Mouse (Mus musculus) liver, embryonic 11.5 days (tissue): ENCODE data around the gene St7. TPM values are rescaled to one million over a fixed set of nuclear protein-coding genes. Genes with fewer than 3 reads are reported as not detected.

Experiments used
- ATAC-seq: fragments of 200-750 bp; cut with Nextera tagmentation; replicated peaks from 2 replicates; pipeline ENCODE4 v1.8.0; 2017; ENCODE audit warnings: moderate number of reproducible peaks, mild to moderate bottlenecking, moderate TSS enrichment, moderate library complexity; ENCODE audit not compliant: low FRiP score
- DNase-seq: peaks from one replicate; pipeline ENCODE4 v3.0.0-alpha.2; 2017; ENCODE audit warnings: low spot score
- H3K27ac ChIP-seq: fragments of 300-500 bp; sonication (generic); 2 replicates; pipeline ENCODE4 v1.5.1; 2014; ENCODE audit warnings: mild to moderate bottlenecking, low read depth, low read length, control low read depth
- H3K27me3 ChIP-seq: fragments of 300-500 bp; sonication (generic); replicated peaks from 2 replicates; pipeline ENCODE4 v1.6.1; 2014; ENCODE audit warnings: low read length, mixed read lengths; ENCODE audit not compliant: control insufficient read depth, insufficient read depth
- H3K36me3 ChIP-seq: fragments of 300-500 bp; sonication (generic); 2 replicates; pipeline ENCODE4 v1.6.1; 2014; ENCODE audit warnings: mild to moderate bottlenecking, low read length, moderate library complexity, mixed read lengths; ENCODE audit not compliant: control insufficient read depth, insufficient read depth
- H3K4me1 ChIP-seq: fragments of 300-500 bp; sonication (generic); replicated peaks from 2 replicates; pipeline ENCODE4 v1.6.1; 2014; ENCODE audit warnings: low read length, mixed read lengths; ENCODE audit not compliant: control insufficient read depth, insufficient read depth
- H3K4me2 ChIP-seq: fragments of 300-500 bp; sonication (generic); 2 replicates; pipeline ENCODE4 v1.6.1; 2014; ENCODE audit warnings: mild to moderate bottlenecking, control low read depth, moderate library complexity
- H3K4me3 ChIP-seq: fragments of 300-500 bp; sonication (generic); 2 replicates; pipeline ENCODE4 v1.5.1; 2014; ENCODE audit warnings: low read depth, low read length, control low read depth
- H3K9ac ChIP-seq: fragments of 300-500 bp; sonication (generic); 2 replicates; pipeline ENCODE4 v1.6.1; 2014; ENCODE audit warnings: low read depth, low read length, control low read depth
- H3K9me3 ChIP-seq: fragments of 300-500 bp; sonication (generic); 2 replicates; pipeline ENCODE4 v1.6.1; 2016; ENCODE audit warnings: low read length, inconsistent platforms, mixed read lengths; ENCODE audit not compliant: control insufficient read depth
- WGBS: fragments of 180-500 bp; shearing (Covaris S2); extraction: QIAGEN DNeasy Blood & Tissue Kit; methylation state at CpG from one replicate; pipeline ENCODE4 v1.1.7; 2014; 5-methylcytosine and 5-hydroxymethylcytosine counted together
- polyA plus RNA-seq: library from polyadenylated mRNA; unstranded; fragments of >200 nt; fragmentation: Nextera tagmentation; extraction: Ambion mirVana; gene quantifications from 2 replicates; pipeline ENCODE4 v1.2.1, GENCODE M21; 2014

St7 gene
- polyA plus RNA-seq, 1 experiment from 2014 or later, result 18.6 TPM

DNA sequence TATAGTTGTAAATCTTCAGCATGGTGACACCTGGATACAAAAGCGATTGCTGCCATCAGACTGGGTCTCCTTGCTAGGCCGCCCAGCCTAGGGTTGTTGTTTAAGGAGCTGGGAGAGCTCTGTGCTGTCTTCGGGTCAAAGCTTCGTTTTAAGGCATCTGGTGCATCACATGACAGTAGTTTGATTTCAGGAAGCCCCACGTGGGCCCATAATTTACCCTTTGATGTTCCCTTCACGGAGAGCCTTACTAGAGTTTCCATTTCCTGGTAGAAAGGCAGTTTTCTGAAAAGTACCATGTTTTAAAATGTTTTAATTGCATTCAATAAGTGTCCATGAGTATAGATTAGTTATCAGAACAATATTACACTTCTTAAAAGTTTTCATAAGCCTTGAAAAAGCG, 239.1 kb downstream of the St7 start:
- Histone ChIP-seq H3K4me3 (no peak overlapping the region), H3K9me3 (no peaks in the 10 kb centered on the region), H3K36me3 (no peaks in the 10 kb centered on the region; the same call in 1 of the 2 replicates), H3K4me2 (no peak overlapping the region), H3K4me1 (no peaks in the 10 kb centered on the region), H3K9ac (no peak overlapping the region), H3K27ac (no peak overlapping the region), H3K27me3 (no peaks in the 10 kb centered on the region)
- no peak for DNase-seq
- 82% methylated on average over 7 of the region's 7 CpGs for WGBS
- ATAC-seq, result no peak

GRCm38 (mm10) chr6:17932806-17933205, 240.1 kb downstream of the St7 start:
- WGBS, result 84% methylated on average over 8 of the region's 8 CpGs
- DNase-seq, result no peak
- Histone ChIP-seq H3K27me3 (no peaks in the 10 kb centered on the region), H3K27ac (no peak overlapping the region), H3K4me3 (no peak overlapping the region), H3K4me1 (no peaks in the 10 kb centered on the region), H3K9me3 (no peaks in the 10 kb centered on the region), H3K9ac (no peak overlapping the region), H3K36me3 (no peaks in the 10 kb centered on the region; the same call in 1 of the 2 replicates), H3K4me2 (no peak overlapping the region)
- no peak for ATAC-seq

DNA sequence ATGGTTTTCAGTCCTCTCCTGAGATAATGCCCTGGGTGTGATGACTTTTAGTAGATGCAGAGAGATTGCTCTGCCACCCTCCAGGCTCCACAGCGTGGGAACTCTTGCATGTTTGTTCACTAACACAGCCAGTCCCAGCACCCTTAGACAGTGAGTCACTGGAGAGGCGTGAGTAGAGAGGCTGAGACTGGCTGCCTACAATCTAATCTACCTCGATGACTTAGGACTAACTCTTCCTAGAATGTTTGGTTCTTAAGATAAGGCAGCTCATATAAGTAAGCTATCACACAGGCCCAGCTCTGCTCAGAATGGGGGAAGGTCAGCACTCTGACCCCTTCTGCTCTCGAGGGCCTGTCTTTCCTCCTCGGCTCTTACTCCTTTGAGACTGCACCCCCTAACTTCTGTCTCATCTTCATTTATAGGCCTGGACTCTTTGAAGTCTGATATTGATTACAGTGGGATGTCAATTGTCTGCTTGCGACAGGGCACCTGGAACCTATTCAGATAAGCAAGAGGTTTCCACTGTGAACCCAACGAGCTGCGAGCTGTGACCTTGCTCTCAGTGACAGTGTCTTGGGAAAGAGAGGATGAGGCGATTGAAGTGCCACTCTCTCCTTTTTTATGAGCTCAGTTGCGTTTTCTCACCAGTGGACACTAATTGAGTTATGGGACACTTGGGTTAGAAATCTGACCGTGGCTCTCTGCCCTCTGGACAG, 246.1 kb downstream of the St7 start:
- H3K36me3 ChIP-seq, result no peaks in the 10 kb centered on the region; the same call in 1 of the 2 replicates
- ATAC-seq, result peak; percentile 83

GRCm38 (mm10) chr6:17941916-17942315, 249.2 kb downstream of the St7 start:
- Histone ChIP-seq H3K4me2 (no peak overlapping the region), H3K4me1 (peaks cover 16% of the 10 kb centered on the region), H3K27ac (no peak overlapping the region), H3K9me3 (no peaks in the 10 kb centered on the region), H3K36me3 (no peaks in the 10 kb centered on the region), H3K4me3 (no peak overlapping the region), H3K27me3 (no peaks in the 10 kb centered on the region), H3K9ac (no peak overlapping the region)
- no peak for ATAC-seq
- DNase-seq, result no peak
- WGBS, result 43% methylated on average over 2 of the region's 2 CpGs

More for the DNA sequence above, 246.1 kb downstream of the St7 start:
- Histone ChIP-seq H3K4me3 (no peak overlapping the region), H3K27ac (no peak overlapping the region), H3K4me2 (no peak overlapping the region), H3K9me3 (no peaks in the 10 kb centered on the region), H3K9ac (no peak overlapping the region), H3K27me3 (no peaks in the 10 kb centered on the region), H3K4me1 (peaks cover 12% of the 10 kb centered on the region)
- WGBS, result 31% methylated on average over 11 of the region's 11 CpGs
- no peak for DNase-seq

- Histone ChIP-seq H3K27ac (no peak overlapping the region), H3K9ac (no peak overlapping the region), H3K27me3 (no peaks in the 10 kb centered on the region), H3K4me3 (no peak overlapping the region), H3K36me3 (no peaks in the 10 kb centered on the region), H3K4me1 (peaks cover 19% of the 10 kb centered on the region), H3K4me2 (no peak overlapping the region), H3K9me3 (no peaks in the 10 kb centered on the region)
- ATAC-seq, result no peak
- WGBS, result 33% methylated on average over 7 of the region's 7 CpGs
- no peak for DNase-seq
Observed at GRCm38 (mm10) chr6:17942344-17942743, 249.6 kb downstream of the St7 start.

- H3K4me1 ChIP-seq, result peaks cover 20% of the 10 kb centered on the region
- H3K9me3 ChIP-seq, result no peaks in the 10 kb centered on the region
- H3K9ac ChIP-seq, result no peak overlapping the region
- H3K27ac ChIP-seq, result no peak overlapping the region
- no peaks in the 10 kb centered on the region for H3K36me3 ChIP-seq
- DNase-seq (no peak), ATAC-seq (no peak)
- no peak overlapping the region for H3K4me2 ChIP-seq
- no peaks in the 10 kb centered on the region for H3K27me3 ChIP-seq
- no peak overlapping the region for H3K4me3 ChIP-seq
- WGBS, result 70% methylated on average over 9 of the region's 9 CpGs
Observed at GRCm38 (mm10) chr6:17943877-17944617, 251.3 kb downstream of the St7 start.

- WGBS, result 47% methylated on average over 5 of the region's 5 CpGs
Observed at GRCm38 (mm10) chr6:17946456-17946855, 253.7 kb downstream of the St7 start.

DNA sequence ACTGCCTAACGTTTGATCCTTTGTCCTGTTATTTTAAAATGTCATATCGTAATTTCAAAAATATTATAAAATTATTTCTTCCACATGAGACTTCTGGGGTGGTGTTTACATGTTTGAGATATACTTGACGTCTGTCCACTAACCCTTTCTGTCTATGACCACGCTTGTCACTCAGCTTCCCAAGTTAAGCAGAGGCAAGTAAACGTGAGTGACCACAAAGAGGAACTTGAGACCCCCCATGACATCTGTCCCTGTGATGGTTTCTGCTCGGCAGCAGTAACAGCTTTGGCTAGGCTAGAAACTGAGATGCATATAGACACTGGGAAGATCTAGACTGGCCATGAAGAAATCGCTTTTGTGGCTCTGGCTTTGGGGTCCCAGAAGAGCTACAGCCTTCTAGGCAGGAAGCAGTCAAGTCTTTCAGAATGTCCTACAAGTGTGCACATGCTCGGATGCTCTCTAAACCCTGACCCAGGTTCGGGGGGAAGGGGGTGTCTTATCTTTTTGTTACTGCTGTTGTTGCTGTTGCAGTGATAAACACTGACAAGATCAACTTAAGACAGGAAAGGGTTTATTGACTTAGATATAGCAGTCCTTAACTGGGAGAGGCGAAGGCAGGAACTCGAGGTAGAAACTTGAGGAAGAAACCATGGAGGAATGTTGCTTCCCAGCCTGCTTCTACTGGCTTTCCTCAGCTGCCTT, 254.5 kb downstream of the St7 start:
- Histone ChIP-seq H3K9me3 (no peaks in the 10 kb centered on the region), H3K4me3 (no peak overlapping the region), H3K36me3 (no peaks in the 10 kb centered on the region), H3K4me2 (no peak overlapping the region), H3K27me3 (no peaks in the 10 kb centered on the region), H3K9ac (no peak overlapping the region), H3K4me1 (peaks cover 14% of the 10 kb centered on the region), H3K27ac (no peak overlapping the region)
- 35% methylated on average over 11 of the region's 11 CpGs for WGBS
- no peak for DNase-seq
- peak; percentile 37; the same call in 1 of the 2 replicates for ATAC-seq

More at GRCm38 (mm10) chr6:17946456-17946855, 253.7 kb downstream of the St7 start:
- DNase-seq, result no peak
- no peak overlapping the region for H3K9ac ChIP-seq
- H3K27ac ChIP-seq, result no peak overlapping the region
- H3K4me3 ChIP-seq, result no peak overlapping the region
- H3K27me3 ChIP-seq, result no peaks in the 10 kb centered on the region
- H3K4me1 ChIP-seq, result peaks cover 20% of the 10 kb centered on the region
- no peak for ATAC-seq
- H3K36me3 ChIP-seq, result no peaks in the 10 kb centered on the region
- H3K9me3 ChIP-seq, result no peaks in the 10 kb centered on the region
- no peak overlapping the region for H3K4me2 ChIP-seq
